Mouse (Mus musculus) kidney, postnatal 0 days (tissue): Measurements from ENCODE around the gene Fbf1. TPM values are rescaled to one million over a fixed set of nuclear protein-coding genes. Genes with fewer than 3 reads are reported as not detected.

Source experiments
- ATAC-seq: fragments of 200-750 bp; cut with Nextera tagmentation; replicated peaks from 2 replicates; pipeline ENCODE4 v1.8.0; 2017; ENCODE audit warnings: low read depth, moderate number of reproducible peaks, moderate TSS enrichment, moderate library complexity; ENCODE audit not compliant: low FRiP score
- DNase-seq: peaks from one replicate; pipeline ENCODE4 v3.0.0-alpha.2; 2016; ENCODE audit warnings: low spot score
- H3K27ac ChIP-seq: fragments of 300-500 bp; sonication (generic); 2 replicates; pipeline ENCODE4 v1.5.1; 2014; ENCODE audit warnings: mild to moderate bottlenecking
- H3K27me3 ChIP-seq: fragments of 300-500 bp; sonication (generic); 2 replicates; pipeline ENCODE4 v1.6.1; 2014; ENCODE audit warnings: low read length, mixed read lengths; ENCODE audit not compliant: insufficient read depth
- H3K36me3 ChIP-seq: fragments of 300-500 bp; sonication (generic); 2 replicates; pipeline ENCODE4 v1.6.1; 2014; ENCODE audit warnings: low read length, mixed read lengths; ENCODE audit not compliant: insufficient read depth
- H3K4me1 ChIP-seq: fragments of 300-500 bp; sonication (generic); replicated peaks from 2 replicates; pipeline ENCODE4 v1.6.1; 2014; ENCODE audit warnings: antibody characterized with exemption, low read length, mixed read lengths; ENCODE audit not compliant: insufficient read depth
- H3K4me2 ChIP-seq: fragments of 300-500 bp; sonication (generic); 2 replicates; pipeline ENCODE4 v1.6.1; 2014; ENCODE audit warnings: mild to moderate bottlenecking, low read length, moderate library complexity, mixed read lengths
- H3K4me3 ChIP-seq: fragments of 300-500 bp; sonication (generic); replicated peaks from 2 replicates; pipeline ENCODE4 v1.5.1; 2014; ENCODE audit warnings: low read depth, low read length
- H3K9ac ChIP-seq: fragments of 300-500 bp; sonication (generic); 2 replicates; pipeline ENCODE4 v1.6.1; 2014; ENCODE audit warnings: low read depth, low read length
- H3K9me3 ChIP-seq: fragments of 300-500 bp; sonication (generic); replicated peaks from 2 replicates; pipeline ENCODE4 v1.6.1; 2016; ENCODE audit warnings: low read length, inconsistent platforms, mixed read lengths
- CTCF ChIP-seq: IDR thresholded peaks from 2 replicates; pipeline ENCODE4 v1.5.1; 2016; ENCODE audit warnings: antibody characterized with exemption, low read depth, mild to moderate bottlenecking, moderate library complexity
- WGBS: fragments of 180-500 bp; shearing (Covaris S2); extraction: QIAGEN DNeasy Blood & Tissue Kit; methylation state at CpG from one replicate; pipeline ENCODE4 v1.1.7; 2014; 5-methylcytosine and 5-hydroxymethylcytosine counted together
- polyA plus RNA-seq: library from polyadenylated mRNA; unstranded; fragments of >200 nt; fragmentation: Nextera tagmentation; extraction: Ambion mirVana; gene quantifications from 2 replicates; pipeline ENCODE4 v1.2.1, GENCODE M21; 2015

Fbf1 gene
- polyA plus RNA-seq, 1 experiment from 2014 or later = 16.8 TPM

DNA sequence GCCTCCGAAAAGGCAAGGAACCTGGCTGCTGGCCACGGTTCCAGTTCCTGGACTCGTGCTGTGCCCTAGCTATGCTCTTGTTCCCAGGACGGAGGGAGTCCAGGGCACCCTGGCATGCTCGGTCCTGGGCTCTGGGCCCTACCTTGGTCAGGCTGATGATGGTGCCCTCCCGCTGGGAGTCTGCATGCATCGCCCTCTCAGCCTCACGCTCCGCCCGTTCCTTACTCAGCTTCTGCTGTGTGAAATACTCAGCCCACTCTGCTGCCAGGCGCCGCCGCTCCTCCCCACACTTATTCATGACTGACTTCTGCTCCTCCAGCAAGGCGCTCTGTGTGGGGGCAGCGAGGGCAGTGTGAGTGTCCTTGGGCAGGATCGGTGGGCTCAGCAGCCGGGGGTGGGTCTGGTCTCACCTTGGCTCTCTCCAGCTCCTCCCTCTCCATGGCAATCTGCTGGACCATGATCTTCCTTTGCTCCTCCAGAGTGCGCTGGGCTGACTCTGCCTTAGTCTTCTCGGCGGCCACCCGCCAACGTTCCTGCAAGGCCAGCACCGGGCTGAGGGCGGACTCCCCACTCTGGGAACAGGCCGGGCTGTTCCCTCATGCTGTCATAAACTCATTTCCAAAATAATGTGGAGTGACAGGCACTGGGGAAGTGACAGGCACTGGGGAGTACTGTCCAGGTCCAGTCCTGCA lies 21.5 kb downstream of the Fbf1 start:
- ATAC-seq = peak; percentile 62; the same call in 1 of the 2 replicates
- DNase-seq = no peak
- Histone ChIP-seq H3K4me1 (no peaks in the 10 kb centered on the region), H3K27ac (no peak overlapping the region), H3K27me3 (no peaks in the 10 kb centered on the region), H3K9me3 (no peaks in the 10 kb centered on the region), H3K4me2 (no peak overlapping the region), H3K9ac (no peak overlapping the region), H3K36me3 (peaks cover 55% of the 10 kb centered on the region), H3K4me3 (no peak overlapping the region)
- TF ChIP-seq CTCF = no peak
- WGBS = 70% methylated on average over 25 of the region's 25 CpGs

- WGBS = 73% methylated on average over 18 of the region's 18 CpGs
- no peak overlapping the region for H3K4me2 ChIP-seq
- H3K27ac ChIP-seq = peak overlapping the region; percentile 15; the same call in 1 of the 2 replicates
- no peaks in the 10 kb centered on the region for H3K4me1 ChIP-seq
- no peaks in the 10 kb centered on the region for H3K9me3 ChIP-seq
- no peak for ATAC-seq
- H3K36me3 ChIP-seq = peaks cover 47% of the 10 kb centered on the region
- H3K9ac ChIP-seq = no peak overlapping the region
- H3K4me3 ChIP-seq = no peak overlapping the region
- DNase-seq = no peak
- H3K27me3 ChIP-seq = no peaks in the 10 kb centered on the region
- no peak for TF ChIP-seq CTCF
Measured at GRCm38 (mm10) chr11:116145481-116146293, 22.3 kb downstream of the Fbf1 start.

GRCm38 (mm10) chr11:116143468-116143867 lies 24.5 kb downstream of the Fbf1 start:
- TF ChIP-seq CTCF = no peak
- 91% methylated on average over 3 of the region's 3 CpGs for WGBS

DNA sequence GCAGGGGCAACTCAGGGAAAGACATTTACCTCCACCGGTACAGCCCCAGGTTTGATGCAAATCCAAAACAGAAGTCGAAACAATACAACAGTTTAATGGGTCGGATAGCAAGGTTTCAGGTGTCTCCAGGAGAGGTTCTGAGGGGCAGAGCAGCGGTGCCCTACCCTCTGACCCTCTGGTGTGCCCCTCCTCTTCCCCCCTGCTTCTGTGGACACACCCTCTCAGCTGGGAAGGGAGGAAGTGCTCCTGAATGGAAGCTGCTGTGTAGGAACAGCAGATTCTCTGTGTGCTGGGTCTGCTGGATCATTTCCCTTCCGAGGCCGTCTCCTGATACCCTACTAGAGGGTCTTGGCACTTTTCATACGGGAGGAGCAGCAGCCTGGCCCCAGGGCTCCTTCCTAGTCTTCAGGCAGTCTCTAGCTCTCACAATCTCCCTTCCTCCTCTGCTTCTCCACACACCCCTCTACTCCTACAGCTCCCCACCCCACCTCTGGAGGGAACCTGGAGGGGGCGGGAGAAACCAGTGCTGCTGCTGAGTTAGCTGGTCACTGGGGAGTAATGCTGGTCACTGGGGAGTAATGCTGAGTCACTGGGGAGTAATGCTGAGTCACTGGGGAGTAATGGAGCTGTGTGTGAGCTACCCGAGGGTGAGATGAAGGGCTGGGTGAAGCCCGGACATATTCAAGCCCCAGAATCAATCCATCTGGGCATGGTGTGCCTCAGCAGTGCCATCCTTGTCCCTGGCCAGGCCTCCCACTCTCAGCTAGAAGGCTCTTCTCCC lies 25.6 kb downstream of the Fbf1 start:
- Histone ChIP-seq H3K36me3 (peaks cover 27% of the 10 kb centered on the region), H3K4me3 (no peak overlapping the region), H3K9ac (no peak overlapping the region), H3K27ac (no peak overlapping the region), H3K4me1 (0 out of 2 replicates have a peak, but pooled peaks cover 3% of the 10 kb centered on the region), H3K4me2 (no peak overlapping the region), H3K9me3 (no peaks in the 10 kb centered on the region), H3K27me3 (no peaks in the 10 kb centered on the region)
- DNase-seq (no peak), ATAC-seq (no peak)
- WGBS = 61% methylated on average over 10 of the region's 10 CpGs
- TF ChIP-seq CTCF = no peak

More at GRCm38 (mm10) chr11:116143468-116143867, 24.5 kb downstream of the Fbf1 start:
- ATAC-seq (no peak), DNase-seq (no peak)
- Histone ChIP-seq H3K9ac (no peak overlapping the region), H3K27me3 (no peaks in the 10 kb centered on the region), H3K4me3 (no peak overlapping the region), H3K9me3 (no peaks in the 10 kb centered on the region), H3K4me1 (no peaks in the 10 kb centered on the region), H3K27ac (no peak overlapping the region), H3K36me3 (peaks cover 28% of the 10 kb centered on the region), H3K4me2 (no peak overlapping the region)

- peak within 1 kb of the TSS; percentile 73 for H3K9ac ChIP-seq
- ATAC-seq = peak; percentile 96
- 0 out of 2 replicates have a peak, but pooled peaks cover 18% of the 10 kb centered on the region for H3K36me3 ChIP-seq
- H3K4me3 ChIP-seq = peak within 1 kb of the TSS; percentile 74
- no peaks in the 10 kb centered on the region for H3K27me3 ChIP-seq
- WGBS = under 1% methylated on average over 60 of the region's 60 CpGs
- peak within 1 kb of the TSS; percentile 92 for H3K4me2 ChIP-seq
- peak; percentile 99 for DNase-seq
- no peaks in the 10 kb centered on the region for H3K9me3 ChIP-seq
- 0 out of 2 replicates have a peak, but pooled peaks cover 3% of the 10 kb centered on the region for H3K4me1 ChIP-seq
- TF ChIP-seq CTCF = peak; percentile 89
- peak within 1 kb of the TSS; percentile 38 for H3K27ac ChIP-seq
Measured at GRCm38 (mm10) chr11:116138468-116139138, 29.4 kb downstream of the Fbf1 start, which contains the start of gene Mrpl38. TSS of gene Mrpl38 (minus strand) at chr11:116138868.
